ENCODE assay signal across 8 mouse cellular contexts in genomic region chr13:48545476-48546281, GRCm38 (mm10). TPM values are rescaled to one million over a fixed set of nuclear protein-coding genes. Genes with fewer than 3 reads are reported as not detected.
DNase-seq lines count a peak whose midpoint lies in the region; ATAC-seq and TF ChIP-seq lines count a peak whose summit lies in the region.

No protein-coding gene starts in this region.

- H3K36me3 ChIP-seq in C2C12 (ENCODE audit: control insufficient read depth, insufficient read depth) (peaks cover 14% of the 10 kb centered on the region), myocyte (ENCODE audit: control insufficient read depth, insufficient read depth) (no peaks in the 10 kb centered on the region)
- H3K36me3 ChIP-seq in erythroblast, embryonic 14.5 days (ENCODE audit: control insufficient read depth): peaks cover 12% of the 10 kb centered on the region
- no peaks in the 10 kb centered on the region for H3K36me3 ChIP-seq in heart, embryonic 11.5 days (ENCODE audit: control insufficient read depth, insufficient read depth, low read length)
- no peaks in the 10 kb centered on the region for H3K36me3 ChIP-seq in kidney, embryonic 16.5 days (ENCODE audit: insufficient read depth, low read length)
- H3K36me3 ChIP-seq in liver, adult 2 months (ENCODE audit: control insufficient read depth, insufficient read depth, low read length): no peaks in the 10 kb centered on the region
- H3K36me3 ChIP-seq in splenic B cell, adult 2 months (ENCODE audit: control insufficient read depth, insufficient read depth, low read length, poor library complexity, severe bottlenecking): no peaks in the 10 kb centered on the region

- WGBS in heart, embryonic 11.5 days (ENCODE audit: insufficient replicate concordance): under 1% methylated on average over 56 of the region's 72 CpGs
- WGBS in kidney, embryonic 16.5 days: 0% methylated on average over 59 of the region's 72 CpGs
- under 1% methylated on average over 66 of the region's 72 CpGs for WGBS in liver, adult 2 months

- TF ChIP-seq CTCF in C2C12 (IDR thresholded peaks at IDR 0.05; ENCODE audit: control insufficient read depth, insufficient read depth, insufficient read length): no peak
- TF ChIP-seq CTCF in brain, embryonic 14.5 days (IDR thresholded peaks at IDR 0.05; ENCODE audit: borderline replicate concordance, extremely low read depth, insufficient read depth, insufficient read length): no peak
- TF ChIP-seq CTCF in liver, adult 2 months (IDR thresholded peaks at IDR 0.05; ENCODE audit: low read depth, low read length): no peak

- TF ChIP-seq POLR2A in brain, embryonic 14.5 days (IDR thresholded peaks at IDR 0.05; ENCODE audit: borderline replicate concordance, extremely low read depth, insufficient read depth, insufficient read length, poor library complexity, severe bottlenecking): 0 out of 2 replicates have a peak, but pooled peaks have one; percentile 14
- peak; percentile 76; the same call in 1 of the 2 replicates for TF ChIP-seq POLR2A in liver, adult 2 months (IDR thresholded peaks at IDR 0.05; ENCODE audit: extremely low read depth, insufficient read depth, low read length)
- peak; percentile 82 for TF ChIP-seq POLR2A in myocyte (IDR thresholded peaks at IDR 0.05; ENCODE audit: insufficient read length, low read depth)

- H3K27me3 ChIP-seq in C2C12 (ENCODE audit: control insufficient read depth, insufficient read depth, insufficient read length) (no peaks in the 10 kb centered on the region), myocyte (ENCODE audit: control insufficient read depth, insufficient read depth, insufficient read length) (no peaks in the 10 kb centered on the region)
- H3K27me3 ChIP-seq in erythroblast, embryonic 14.5 days (ENCODE audit: control insufficient read depth): no peaks in the 10 kb centered on the region
- no peaks in the 10 kb centered on the region for H3K27me3 ChIP-seq in heart, embryonic 11.5 days (ENCODE audit: control insufficient read depth, insufficient read depth, low read length)
- H3K27me3 ChIP-seq in kidney, embryonic 16.5 days (ENCODE audit: insufficient read depth, low read length): no peaks in the 10 kb centered on the region
- no peaks in the 10 kb centered on the region for H3K27me3 ChIP-seq in liver, adult 2 months (ENCODE audit: control insufficient read depth, insufficient read depth, low read length)
- no peaks in the 10 kb centered on the region for H3K27me3 ChIP-seq in splenic B cell, adult 2 months (ENCODE audit: control insufficient read depth, insufficient read depth, low read length, poor library complexity, severe bottlenecking)

- H3K79me2 ChIP-seq in C2C12 (ENCODE audit: control insufficient read depth, insufficient read depth) (peaks cover 49% of the 10 kb centered on the region), myocyte (ENCODE audit: control insufficient read depth, insufficient read depth) (peaks cover 48% of the 10 kb centered on the region)
- H3K79me2 ChIP-seq in liver, adult 2 months (ENCODE audit: control insufficient read depth, insufficient read depth, low read length): peaks cover 12% of the 10 kb centered on the region; the same call in 1 of the 2 replicates

- peak overlapping the region; percentile 64 for H3K4me2 ChIP-seq in heart, embryonic 11.5 days
- peak overlapping the region; percentile 75 for H3K4me2 ChIP-seq in kidney, embryonic 16.5 days (replicated peaks; ENCODE audit: low read depth, low read length)
- peak overlapping the region; percentile 83 for H3K4me2 ChIP-seq in myocyte (ENCODE audit: low read depth)

- H3K9ac ChIP-seq in heart, embryonic 11.5 days (ENCODE audit: low read depth, low read length): peak overlapping the region; percentile 99
- H3K9ac ChIP-seq in kidney, embryonic 16.5 days (replicated peaks; ENCODE audit: low read length): peak overlapping the region; percentile 99
- H3K9ac ChIP-seq in liver, adult 2 months (ENCODE audit: low read depth, low read length): peak overlapping the region; percentile 88

- peak overlapping the region; percentile 90 for H3K4me3 ChIP-seq in C2C12 (ENCODE audit: insufficient read depth, poor library complexity, severe bottlenecking)
- H3K4me3 ChIP-seq in erythroblast, embryonic 14.5 days (replicated peaks): peak overlapping the region; percentile 99
- peak overlapping the region; percentile 93 for H3K4me3 ChIP-seq in heart, embryonic 11.5 days (ENCODE audit: low read depth, low read length)
- H3K4me3 ChIP-seq in kidney, embryonic 16.5 days (ENCODE audit: low read length): peak overlapping the region; percentile 89
- peak overlapping the region; percentile 74 for H3K4me3 ChIP-seq in liver, adult 2 months (ENCODE audit: insufficient read depth, low read depth, low read length)
- peak overlapping the region; percentile 62 for H3K4me3 ChIP-seq in myocyte

- H3K9me3 ChIP-seq in erythroblast, embryonic 14.5 days (ENCODE audit: control insufficient read depth, low read length): no peaks in the 10 kb centered on the region
- no peaks in the 10 kb centered on the region for H3K9me3 ChIP-seq in heart, embryonic 11.5 days (replicated peaks; ENCODE audit: control insufficient read depth, low read length)
- H3K9me3 ChIP-seq in kidney, embryonic 16.5 days (ENCODE audit: low read length): no peaks in the 10 kb centered on the region

- H3K27ac ChIP-seq in heart, embryonic 11.5 days (ENCODE audit: low read depth, low read length): peak overlapping the region; percentile 99
- peak overlapping the region; percentile 99 for H3K27ac ChIP-seq in kidney, embryonic 16.5 days (ENCODE audit: low read length)
- peak overlapping the region; percentile 92 for H3K27ac ChIP-seq in liver, adult 2 months (replicated peaks; ENCODE audit: insufficient read depth, low read depth, low read length)

- peaks cover 48% of the 10 kb centered on the region for H3K79me3 ChIP-seq in C2C12 (ENCODE audit: low read depth)

- H3ac ChIP-seq in C2C12 (ENCODE audit: control insufficient read depth, insufficient read length, low read depth): peak overlapping the region; percentile 97
- peak overlapping the region; percentile 55 for H3ac ChIP-seq in myocyte (ENCODE audit: control insufficient read depth, insufficient read length)

- peaks cover 34% of the 10 kb centered on the region for H3K4me1 ChIP-seq in erythroblast, embryonic 14.5 days (ENCODE audit: control insufficient read depth)
- H3K4me1 ChIP-seq in heart, embryonic 11.5 days (ENCODE audit: control insufficient read depth, insufficient read depth, low read length): peaks cover 19% of the 10 kb centered on the region
- peaks cover 30% of the 10 kb centered on the region for H3K4me1 ChIP-seq in kidney, embryonic 16.5 days (ENCODE audit: insufficient read depth, low read length)
- H3K4me1 ChIP-seq in liver, adult 2 months (ENCODE audit: control insufficient read depth, insufficient read depth, low read length): peaks cover 17% of the 10 kb centered on the region

- peak; percentile 91 for ATAC-seq in heart, embryonic 11.5 days (replicated peaks; ENCODE audit: insufficient number of reproducible peaks, low FRiP score, low TSS enrichment)
- ATAC-seq in kidney, embryonic 16.5 days (ENCODE audit: low FRiP score, low TSS enrichment): peak; percentile 94

- DNase-seq in brain, embryonic 14.5 days (ENCODE audit: low read depth): peak; percentile 100
- DNase-seq in liver, adult 2 months (ENCODE audit: extremely low read depth, low read depth, low spot score): peak; percentile 93
- peak; percentile 99 for DNase-seq in splenic B cell, adult 2 months (ENCODE audit: low read depth, low spot score)

TF ChIP-seq in C2C12, 6 proteins besides CTCF, POLR2A, EP300 and RAD21:
- no peak for TF ChIP-seq FOSL1 (IDR thresholded peaks at IDR 0.05; ENCODE audit: insufficient read depth, low read length, poor library complexity, severe bottlenecking)
- no peak for TF ChIP-seq CEBPB (IDR thresholded peaks at IDR 0.05; ENCODE audit: low read depth)
- no peak for TF ChIP-seq MYOG (IDR thresholded peaks at IDR 0.05; ENCODE audit: control insufficient read depth, extremely low read depth, insufficient read length)
- TF ChIP-seq MYOD1 (IDR thresholded peaks at IDR 0.05; ENCODE audit: control insufficient read depth, insufficient read length, low read depth): peak; percentile 65
- peak; percentile 76 for TF ChIP-seq MAX (IDR thresholded peaks at IDR 0.05)
- no peak for TF ChIP-seq USF1 (IDR thresholded peaks at IDR 0.05; ENCODE audit: low read depth)

TF ChIP-seq in myocyte, 11 proteins besides CTCF, POLR2A, EP300 and RAD21:
- TF ChIP-seq POLR2AphosphoS2 (IDR thresholded peaks at IDR 0.05; ENCODE audit: insufficient read length, low read depth) (peak; percentile 76), TCF12 (IDR thresholded peaks at IDR 0.05; ENCODE audit: insufficient read depth, poor library complexity, severe bottlenecking) (peak; percentile 31), TCF3 (IDR thresholded peaks at IDR 0.05; ENCODE audit: insufficient read length, low read depth) (peak; percentile 85), CEBPB (IDR thresholded peaks at IDR 0.05; ENCODE audit: insufficient read depth, poor library complexity, severe bottlenecking) (no peak), MYOD1 (IDR thresholded peaks at IDR 0.05; ENCODE audit: control insufficient read depth in 1 of 3, insufficient read length in 2 of 3, low read depth in 2 of 3) (peak in 2 of 3 experiments; percentile 95 to 97), MYOG (IDR thresholded peaks at IDR 0.05; ENCODE audit: control insufficient read depth in 1 of 3, insufficient read depth in 1 of 3, insufficient read length in 2 of 3, low read depth in 2 of 3) (peak; percentile 78 to 98 (median 98))

RNA-seq across cellular contexts. Expression of gene A830005F24Rik, which starts 32.3 kb away (rescaled TPM):
- 0.33 TPM for polyA plus RNA-seq in C2C12 (2012; fragmentation: generic; extraction: Trizol)
- polyA plus RNA-seq in brain, embryonic 14.5 days (2012; rRNA removed): 1.5 and 1.8 TPM in 2 replicates
- not detected in 2 replicates for polyA plus RNA-seq in erythroblast, embryonic 14.5 days (2012)
- polyA plus RNA-seq in heart, embryonic 11.5 days (2014; fragmentation: Nextera tagmentation; extraction: Ambion mirVana): 0.34 and 2.2 TPM in 2 replicates
- polyA plus RNA-seq in kidney, embryonic 16.5 days (2015; fragmentation: Nextera tagmentation; extraction: Ambion mirVana): 0.76 and 1.8 TPM in 2 replicates
- not detected in 2 replicates for total RNA-seq in liver, adult 2 months (2014; rRNA removed)
- polyA plus RNA-seq in liver, adult 2 months (2012; rRNA removed): not detected in 2 replicates
- polyA plus RNA-seq in myocyte (2012; fragmentation: generic; extraction: Trizol): 0.49 TPM

RNA-seq across cellular contexts. Expression of gene Zfp169, which starts 32.4 kb away (rescaled TPM):
- polyA plus RNA-seq in C2C12 (2012; fragmentation: generic; extraction: Trizol): 1.8 TPM
- polyA plus RNA-seq in brain, embryonic 14.5 days (2012; rRNA removed): 13.1 and 14.8 TPM in 2 replicates
- polyA plus RNA-seq in erythroblast, embryonic 14.5 days (2012): 0.01 TPM in 1 of 2 replicates, not detected in the other
- 4.3 and 5.2 TPM in 2 replicates for polyA plus RNA-seq in heart, embryonic 11.5 days (2014; fragmentation: Nextera tagmentation; extraction: Ambion mirVana)
- polyA plus RNA-seq in kidney, embryonic 16.5 days (2015; fragmentation: Nextera tagmentation; extraction: Ambion mirVana): 4.1 and 4.2 TPM in 2 replicates
- 5.8 and 7.6 TPM in 2 replicates for total RNA-seq in liver, adult 2 months (2014; rRNA removed)
- 3.0 and 3.1 TPM in 2 replicates for polyA plus RNA-seq in liver, adult 2 months (2012; rRNA removed)
- 1.6 TPM for polyA plus RNA-seq in myocyte (2012; fragmentation: generic; extraction: Trizol)

Comparison
In these comparisons a context has a peak if more than half of its experiments do, and no peak if none do; other contexts are left out.
1. Peak in every context shown above with its lines: DNase-seq, ATAC-seq, H3K4me3 ChIP-seq and H3K27ac ChIP-seq.
2. POLR2A ChIP-seq: peak in every context shown above with its lines; median percentile 82 in myocyte; 76 in liver, adult 2 months; 14 in brain, embryonic 14.5 days.